Mouse (Mus musculus) thymus, adult 2 months (tissue): Measurements from ENCODE around the gene Slco2a1. TPM values are rescaled to one million over a fixed set of nuclear protein-coding genes. Genes with fewer than 3 reads are reported as not detected.
"Not testable (repeated sequence)": the region's sequence is repeated elsewhere in the genome, so short reads cannot be mapped to it uniquely, and the experiment has no call there.

Experiments used
- DNase-seq: peaks from one replicate; pipeline ENCODE4 v3.0.0; 2021
- H3K27ac ChIP-seq: fragments of 200-500 bp; 2 replicates; pipeline ENCODE4 v1.5.1; 2012; ENCODE audit warnings: low read length, control low read depth; ENCODE audit not compliant: control insufficient read depth, insufficient read depth
- H3K27me3 ChIP-seq: fragments of 200-500 bp; 2 replicates; pipeline ENCODE4 v1.6.1; 2012; ENCODE audit warnings: mild to moderate bottlenecking, low read length, moderate library complexity, mixed read lengths; ENCODE audit not compliant: control insufficient read depth, insufficient read depth
- H3K36me3 ChIP-seq: fragments of 200-500 bp; 2 replicates; pipeline ENCODE4 v1.6.1; 2012; ENCODE audit warnings: mild to moderate bottlenecking, low read length, moderate library complexity; ENCODE audit not compliant: control insufficient read depth, insufficient read depth
- H3K4me1 ChIP-seq: fragments of 200-500 bp; replicated peaks from 2 replicates; pipeline ENCODE4 v1.6.1; 2012; ENCODE audit warnings: low read length; ENCODE audit not compliant: control insufficient read depth, insufficient read depth
- H3K4me3 ChIP-seq: fragments of 200-500 bp; 2 replicates; pipeline ENCODE4 v1.5.1; 2012; ENCODE audit warnings: mild to moderate bottlenecking, low read length, control low read depth, moderate library complexity; ENCODE audit not compliant: control insufficient read depth, insufficient read depth
- CTCF ChIP-seq: fragments of 200-500 bp; IDR thresholded peaks from 2 replicates; pipeline ENCODE4 v1.5.1; 2012; ENCODE audit warnings: mild to moderate bottlenecking, control low read depth, low read length, moderate library complexity, borderline replicate concordance; ENCODE audit not compliant: control insufficient read depth, poor library complexity, insufficient read depth; ENCODE audit errors: extremely low read depth
- POLR2A ChIP-seq: fragments of 200-500 bp; IDR thresholded peaks from 2 replicates; pipeline ENCODE4 v1.6.1; 2012; ENCODE audit warnings: mild to moderate bottlenecking, low read length, control low read depth, moderate library complexity; ENCODE audit not compliant: control insufficient read depth, poor library complexity, insufficient read depth; ENCODE audit errors: extremely low read depth
- WGBS: fragments of 180-500 bp; shearing (Covaris S2); methylation state at CpG from one replicate; pipeline ENCODE4 v1.1.7; 2018; 5-methylcytosine and 5-hydroxymethylcytosine counted together
- polyA plus RNA-seq: library from polyadenylated mRNA; depleted of rRNA; stranded (reverse); fragments of >200 nt; gene quantifications from 2 replicates; pipeline ENCODE4 v1.2.3, GENCODE M21; 2012

Gene Slco2a1
- polyA plus RNA-seq, 1 experiment = 30.5 TPM

DNA sequence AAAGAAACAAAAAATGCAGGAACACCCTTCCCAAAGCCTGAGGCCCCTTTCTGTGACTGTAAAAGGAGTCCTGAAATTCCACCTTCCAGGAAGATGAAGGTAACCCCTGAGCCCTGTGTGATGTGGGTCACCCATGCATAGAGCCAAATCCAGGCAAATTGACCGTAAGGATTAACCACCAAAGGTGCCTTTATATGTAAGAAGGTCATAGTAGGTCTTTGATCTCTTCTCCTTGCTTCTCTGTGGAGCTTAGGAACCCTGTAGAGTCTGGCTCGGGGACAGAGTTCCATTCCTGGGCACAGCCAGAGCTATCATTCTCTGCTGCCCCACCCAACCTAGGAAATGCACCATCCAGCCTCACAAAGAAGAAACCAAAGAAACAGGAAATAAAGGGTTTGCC lies 100.1 kb downstream of the Slco2a1 start:
- no peak overlapping the region for H3K4me3 ChIP-seq
- TF ChIP-seq CTCF = no peak
- no peak for TF ChIP-seq POLR2A
- 93% methylated on average over 2 of the region's 2 CpGs for WGBS
- no peak for DNase-seq
- no peaks in the 10 kb centered on the region for H3K36me3 ChIP-seq
- H3K4me1 ChIP-seq = peaks cover 4% of the 10 kb centered on the region; the same call in 1 of the 2 replicates
- H3K27me3 ChIP-seq = no peaks in the 10 kb centered on the region
- H3K27ac ChIP-seq = no peak overlapping the region

DNA sequence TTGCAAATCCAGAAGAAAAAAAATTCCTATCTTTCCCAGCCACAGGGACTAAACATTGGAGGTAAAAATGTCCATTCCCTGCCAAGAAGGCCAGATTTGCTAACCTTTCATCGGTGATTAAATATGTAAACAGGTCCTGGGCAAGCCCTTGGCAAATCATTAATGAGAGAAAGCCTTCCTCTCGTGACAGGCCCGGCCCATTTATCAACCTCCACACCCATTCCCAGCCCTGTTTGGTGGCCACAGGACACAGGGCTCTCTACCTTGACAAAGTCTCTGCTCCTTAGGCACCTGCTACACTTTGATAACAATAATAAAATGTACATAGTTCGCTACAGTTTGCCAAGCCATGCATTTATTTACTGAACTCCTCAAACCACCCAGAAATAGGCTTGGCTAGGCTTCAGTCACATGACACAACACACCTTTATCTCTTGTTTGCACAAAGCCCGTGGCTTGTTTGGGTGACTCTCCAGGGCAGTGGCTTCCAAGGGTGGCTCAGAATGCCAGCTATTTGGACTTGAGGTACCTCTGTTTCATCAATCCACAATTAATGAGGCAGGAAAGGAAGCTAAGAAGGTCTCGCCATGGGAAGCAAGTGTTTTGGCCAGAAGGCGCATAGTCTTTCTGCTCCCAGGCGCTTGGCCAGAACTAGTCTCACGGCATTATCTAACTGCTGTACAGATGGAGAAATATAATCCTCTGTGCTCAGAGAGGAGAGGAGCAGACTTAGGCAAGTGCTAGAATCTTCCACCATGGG lies 101.8 kb downstream of the Slco2a1 start:
- no peaks in the 10 kb centered on the region for H3K36me3 ChIP-seq
- TF ChIP-seq POLR2A (no peak), CTCF (no peak)
- 82% methylated on average over 9 of the region's 9 CpGs for WGBS
- DNase-seq = no peak
- H3K27me3 ChIP-seq = no peaks in the 10 kb centered on the region
- H3K27ac ChIP-seq = no peak overlapping the region
- H3K4me3 ChIP-seq = no peak overlapping the region
- peaks cover 4% of the 10 kb centered on the region; the same call in 1 of the 2 replicates for H3K4me1 ChIP-seq

DNA sequence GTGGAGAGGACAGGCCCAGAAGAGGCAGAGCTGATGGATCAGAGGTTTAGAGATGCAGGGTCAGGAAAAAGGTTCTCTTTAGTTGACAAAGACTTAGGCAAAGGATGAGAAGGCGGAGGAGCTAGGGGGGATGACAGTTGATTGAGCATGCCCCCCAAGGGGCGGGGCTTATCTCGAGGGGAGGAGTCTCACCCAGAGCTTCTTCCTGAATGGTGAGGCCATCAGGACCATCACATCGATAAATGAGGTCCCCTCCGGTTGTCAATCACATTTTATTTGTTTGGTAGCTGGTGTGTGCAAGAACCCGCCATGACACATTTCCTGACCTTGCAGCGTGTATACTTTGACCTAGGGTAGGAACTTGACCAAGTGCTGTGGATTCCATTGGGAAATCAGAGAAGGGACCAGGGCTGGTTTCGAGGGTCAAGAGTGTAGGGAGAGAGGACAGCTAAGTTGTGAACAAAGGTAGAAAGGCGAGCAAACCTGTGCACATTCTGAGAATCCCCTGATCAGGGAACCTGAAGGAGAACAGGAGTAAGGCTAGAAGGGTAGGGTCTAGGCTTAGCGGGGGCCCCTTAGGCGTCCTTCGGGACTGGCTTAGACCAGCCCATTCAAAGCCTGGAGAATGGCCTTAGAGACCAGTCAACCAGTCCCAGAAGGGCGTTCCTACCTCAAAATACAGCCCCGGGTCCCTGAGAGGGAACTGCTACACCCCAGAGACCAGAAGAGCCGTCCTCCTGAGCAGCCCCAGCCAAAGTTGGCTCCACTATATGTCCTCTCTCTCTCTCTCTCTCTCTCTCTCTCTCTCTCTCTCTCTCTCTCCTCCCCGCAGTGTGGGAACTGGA lies 102.7 kb downstream of the Slco2a1 start:
- H3K4me3 ChIP-seq = no peak overlapping the region
- 90% methylated on average over 16 of the region's 16 CpGs for WGBS
- H3K27ac ChIP-seq = no peak overlapping the region
- H3K36me3 ChIP-seq = no peaks in the 10 kb centered on the region
- no peaks in the 10 kb centered on the region for H3K27me3 ChIP-seq
- no peak for TF ChIP-seq POLR2A
- TF ChIP-seq CTCF = no peak
- H3K4me1 ChIP-seq = peaks cover 4% of the 10 kb centered on the region; the same call in 1 of the 2 replicates
- DNase-seq = no peak

DNA sequence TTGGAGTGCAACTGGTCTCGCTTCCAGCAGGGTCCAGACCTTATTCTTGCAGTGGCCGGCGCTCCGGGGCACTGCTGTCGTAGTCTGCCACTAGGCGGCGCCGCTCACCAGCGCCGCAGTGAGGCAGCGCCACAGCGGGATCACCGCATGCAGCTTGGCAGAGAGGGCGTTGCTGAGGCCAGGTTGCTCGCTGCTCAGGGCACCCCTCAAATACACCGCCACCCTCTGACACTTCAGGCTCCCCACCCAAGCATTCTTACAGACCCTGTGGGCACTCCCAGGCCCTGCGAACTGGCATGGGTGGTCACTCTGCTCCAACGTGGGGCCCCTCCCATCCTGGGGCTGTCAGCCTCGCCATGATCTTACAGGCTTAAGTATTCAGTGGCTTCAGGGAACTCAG lies 103.7 kb downstream of the Slco2a1 start:
- no peaks in the 10 kb centered on the region for H3K36me3 ChIP-seq
- H3K4me1 ChIP-seq = peaks cover 4% of the 10 kb centered on the region; the same call in 1 of the 2 replicates
- TF ChIP-seq POLR2A = 0 out of 2 replicates have a peak, but pooled peaks have one; percentile 16
- peak; percentile 99 for TF ChIP-seq CTCF
- no peaks in the 10 kb centered on the region for H3K27me3 ChIP-seq
- 1% methylated on average over 19 of the region's 19 CpGs for WGBS
- DNase-seq = peak; percentile 57
- peak overlapping the region; percentile 19 for H3K4me3 ChIP-seq
- H3K27ac ChIP-seq = no peak overlapping the region

DNA sequence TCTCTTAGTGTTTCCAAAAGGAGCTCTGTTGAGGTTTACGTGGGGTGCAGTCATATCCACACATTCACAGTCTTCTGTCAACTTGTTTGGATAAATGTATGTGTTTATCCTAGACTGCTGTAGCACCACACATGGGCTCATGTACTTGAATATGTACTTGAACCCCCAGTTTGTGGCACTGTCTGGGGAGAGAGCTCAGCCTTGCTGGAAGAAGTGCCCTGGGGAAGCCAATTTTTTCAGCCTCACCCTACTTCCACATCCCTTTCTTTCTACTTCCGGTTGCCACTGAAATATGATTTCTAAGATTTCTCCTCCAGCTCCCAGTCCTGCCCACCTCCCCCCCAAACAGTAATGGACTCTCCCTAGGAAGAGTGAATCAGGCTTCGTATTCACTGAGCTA lies 105.2 kb downstream of the Slco2a1 start:
- H3K4me3 ChIP-seq = no peak overlapping the region
- H3K36me3 ChIP-seq = no peaks in the 10 kb centered on the region
- DNase-seq = no peak
- H3K27ac ChIP-seq = no peak overlapping the region
- H3K4me1 ChIP-seq = peaks cover 4% of the 10 kb centered on the region; the same call in 1 of the 2 replicates
- no peaks in the 10 kb centered on the region for H3K27me3 ChIP-seq
- WGBS = 72% methylated on average over 3 of the region's 3 CpGs
- TF ChIP-seq POLR2A (no peak), CTCF (no peak)

DNA sequence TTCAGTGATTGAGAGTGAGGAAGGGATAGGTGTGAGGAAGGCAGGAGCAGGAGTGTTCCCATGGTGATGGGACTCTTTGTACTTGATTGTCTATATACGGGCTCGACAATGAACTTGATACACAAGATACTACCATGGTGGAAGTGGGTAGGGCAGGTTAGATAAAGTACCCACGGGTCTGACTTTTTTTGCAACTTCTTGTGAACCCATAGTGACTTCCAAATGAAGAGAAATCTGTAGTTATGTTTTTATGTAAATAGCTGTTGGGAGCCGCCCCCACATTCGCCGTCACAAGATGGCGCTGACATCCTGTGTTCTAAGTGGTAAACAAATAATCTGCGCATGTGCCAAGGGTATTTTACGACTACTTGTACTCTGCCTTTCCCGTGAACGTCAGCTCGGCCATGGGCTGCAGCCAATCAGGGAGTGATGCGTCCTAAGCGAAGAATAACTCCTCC lies 119.9 kb downstream of the Slco2a1 start:
- Histone ChIP-seq H3K4me1 (peaks cover 31% of the 10 kb centered on the region), H3K27ac (peak overlapping the region; percentile 88)
- not testable (repeated sequence) for DNase-seq, H3K36me3 ChIP-seq, H3K4me3 ChIP-seq, H3K27me3 ChIP-seq
- WGBS = 11% methylated on average over 8 of the region's 14 CpGs
